Mouse (Mus musculus) stomach, postnatal 0 days (tissue): ENCODE data around the gene L3mbtl3. TPM values are rescaled to one million over a fixed set of nuclear protein-coding genes. Genes with fewer than 3 reads are reported as not detected.

Experiments used
- ATAC-seq: fragments of 200-750 bp; cut with Nextera tagmentation; 2 replicates; pipeline ENCODE4 v1.8.0; 2017; ENCODE audit not compliant: low FRiP score, low TSS enrichment
- DNase-seq: peaks from one replicate; pipeline ENCODE4 v3.0.0-alpha.2; 2016; ENCODE audit warnings: low spot score
- H3K27ac ChIP-seq: fragments of 300-500 bp; sonication (generic); replicated peaks from 2 replicates; pipeline ENCODE4 v1.5.1; 2014; ENCODE audit warnings: mild to moderate bottlenecking, control low read depth
- H3K27me3 ChIP-seq: fragments of 300-500 bp; sonication (generic); 2 replicates; pipeline ENCODE4 v1.6.1; 2014; ENCODE audit warnings: low read length; ENCODE audit not compliant: control insufficient read depth, insufficient read depth
- H3K36me3 ChIP-seq: fragments of 300-500 bp; sonication (generic); 2 replicates; pipeline ENCODE4 v1.6.1; 2014; ENCODE audit warnings: low read length, mixed read lengths; ENCODE audit not compliant: control insufficient read depth, insufficient read depth
- H3K4me1 ChIP-seq: fragments of 300-500 bp; sonication (generic); replicated peaks from 2 replicates; pipeline ENCODE4 v1.6.1; 2014; ENCODE audit warnings: antibody characterized with exemption; ENCODE audit not compliant: control insufficient read depth, insufficient read depth
- H3K4me2 ChIP-seq: fragments of 300-500 bp; sonication (generic); replicated peaks from 2 replicates; pipeline ENCODE4 v1.6.1; 2014; ENCODE audit warnings: low read depth, mild to moderate bottlenecking, control low read depth, moderate library complexity
- H3K4me3 ChIP-seq: fragments of 300-500 bp; sonication (generic); 2 replicates; pipeline ENCODE4 v1.5.1; 2014; ENCODE audit warnings: low read depth, low read length, control low read depth
- H3K9ac ChIP-seq: fragments of 300-500 bp; sonication (generic); 2 replicates; pipeline ENCODE4 v1.6.1; 2014; ENCODE audit warnings: mild to moderate bottlenecking, low read length, control low read depth, mixed read lengths
- H3K9me3 ChIP-seq: fragments of 300-500 bp; sonication (generic); 2 replicates; pipeline ENCODE4 v1.6.1; 2016; ENCODE audit warnings: low read length; ENCODE audit not compliant: control insufficient read depth
- CTCF ChIP-seq: IDR thresholded peaks from 2 replicates; pipeline ENCODE4 v1.5.1; 2016; ENCODE audit warnings: antibody characterized with exemption, low read depth, mild to moderate bottlenecking, moderate library complexity
- EP300 ChIP-seq: optimal IDR thresholded peaks from 2 replicates; pipeline ENCODE3; 2016; ENCODE audit warnings: antibody characterized with exemption
- WGBS: fragments of 180-500 bp; shearing (Covaris S2); extraction: QIAGEN DNeasy Blood & Tissue Kit; methylation state at CpG from one replicate; pipeline ENCODE4 v1.1.7; 2014; 5-methylcytosine and 5-hydroxymethylcytosine counted together
- polyA plus RNA-seq: library from polyadenylated mRNA; unstranded; fragments of >200 nt; fragmentation: Nextera tagmentation; extraction: Ambion mirVana; gene quantifications from 2 replicates; pipeline ENCODE4 v1.2.1, GENCODE M21; 2015

The L3mbtl3 gene
- polyA plus RNA-seq, 1 experiment from 2014 or later = 4.3 TPM

GRCm38 (mm10) chr10:26350153-26350552, 25.6 kb downstream of the L3mbtl3 start:
- 43% methylated on average over 1 of the region's 1 CpGs for WGBS
- Histone ChIP-seq H3K36me3 (peaks cover 3% of the 10 kb centered on the region), H3K4me3 (no peak overlapping the region), H3K4me2 (no peak overlapping the region), H3K27ac (no peak overlapping the region), H3K9me3 (no peaks in the 10 kb centered on the region), H3K4me1 (no peaks in the 10 kb centered on the region), H3K27me3 (no peaks in the 10 kb centered on the region), H3K9ac (no peak overlapping the region)
- no peak for DNase-seq
- no peak for ATAC-seq
- no peak for TF ChIP-seq EP300
- TF ChIP-seq CTCF = no peak

GRCm38 (mm10) chr10:26347614-26348013, 28.2 kb downstream of the L3mbtl3 start:
- Histone ChIP-seq H3K4me3 (no peak overlapping the region), H3K4me1 (no peaks in the 10 kb centered on the region), H3K4me2 (no peak overlapping the region), H3K27ac (no peak overlapping the region), H3K36me3 (peaks cover 3% of the 10 kb centered on the region), H3K9me3 (no peaks in the 10 kb centered on the region), H3K27me3 (no peaks in the 10 kb centered on the region), H3K9ac (no peak overlapping the region)
- no peak for ATAC-seq
- TF ChIP-seq EP300 = no peak
- TF ChIP-seq CTCF = no peak
- 61% methylated on average over 7 of the region's 7 CpGs for WGBS
- DNase-seq = no peak

GRCm38 (mm10) chr10:26345879-26346278, 29.9 kb downstream of the L3mbtl3 start:
- peaks cover 4% of the 10 kb centered on the region for H3K36me3 ChIP-seq
- H3K9me3 ChIP-seq = no peaks in the 10 kb centered on the region
- H3K9ac ChIP-seq = no peak overlapping the region
- 57% methylated on average over 1 of the region's 1 CpGs for WGBS
- no peak overlapping the region for H3K4me3 ChIP-seq
- H3K27me3 ChIP-seq = no peaks in the 10 kb centered on the region
- ATAC-seq (no peak), DNase-seq (no peak)
- TF ChIP-seq EP300 (no peak), CTCF (peak; percentile 46)
- H3K4me1 ChIP-seq = no peaks in the 10 kb centered on the region
- H3K27ac ChIP-seq = no peak overlapping the region
- no peak overlapping the region for H3K4me2 ChIP-seq

DNA sequence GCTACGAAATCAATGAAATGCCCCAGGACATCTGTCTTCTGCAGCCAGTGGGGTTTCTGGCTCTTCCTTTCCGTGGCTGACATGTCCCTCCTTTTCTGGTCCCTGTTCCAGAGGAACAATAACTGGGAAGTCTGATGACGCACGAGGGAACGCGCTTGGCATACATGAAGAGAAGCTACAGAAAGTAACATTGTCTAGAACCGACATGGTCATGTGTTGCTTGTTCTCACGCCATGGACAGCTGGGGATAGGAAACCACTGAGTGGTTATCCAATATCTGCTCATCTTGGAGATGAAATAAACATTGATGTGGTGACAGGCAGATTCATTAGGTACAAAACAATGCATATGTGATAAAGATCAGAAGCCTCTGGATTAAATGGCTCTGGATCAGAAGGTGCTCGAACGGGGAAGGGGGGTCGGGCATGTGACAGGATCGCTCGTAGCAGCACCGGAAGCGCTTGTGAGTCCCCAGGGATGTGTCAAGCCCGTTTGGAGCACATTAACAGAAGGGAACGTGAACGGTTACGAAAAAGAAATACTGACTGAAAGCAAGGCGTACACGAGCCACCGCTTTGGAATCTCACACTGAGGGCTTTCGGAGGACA, 37.8 kb downstream of the L3mbtl3 start:
- DNase-seq = no peak
- Histone ChIP-seq H3K27ac (no peak overlapping the region), H3K27me3 (no peaks in the 10 kb centered on the region), H3K4me2 (no peak overlapping the region), H3K9ac (no peak overlapping the region), H3K4me3 (no peak overlapping the region), H3K9me3 (no peaks in the 10 kb centered on the region), H3K36me3 (peaks cover 23% of the 10 kb centered on the region), H3K4me1 (no peaks in the 10 kb centered on the region)
- TF ChIP-seq EP300 = no peak
- no peak for TF ChIP-seq CTCF
- 88% methylated on average over 23 of the region's 23 CpGs for WGBS
- no peak for ATAC-seq

DNA sequence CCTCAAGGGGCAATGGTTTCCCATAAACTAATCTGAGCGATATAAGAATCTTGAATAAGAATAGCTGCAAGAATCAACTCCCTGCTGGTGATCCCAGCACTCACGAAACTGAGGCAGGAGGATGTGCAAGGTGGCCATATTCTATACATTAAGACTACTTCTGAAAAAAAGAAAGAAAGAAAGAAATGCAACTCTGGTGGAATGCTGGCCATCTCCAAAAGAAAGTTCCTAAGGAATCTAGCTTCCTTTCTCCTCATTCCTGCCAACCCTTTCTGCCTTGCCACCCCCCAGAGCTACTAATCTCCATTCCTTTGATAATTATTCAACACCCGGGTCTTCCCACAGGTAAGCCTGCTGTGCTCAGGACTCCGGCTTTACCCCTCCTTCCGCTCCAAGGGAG, 41.8 kb downstream of the L3mbtl3 start:
- H3K9me3 ChIP-seq = no peaks in the 10 kb centered on the region
- H3K9ac ChIP-seq = no peak overlapping the region
- H3K27me3 ChIP-seq = no peaks in the 10 kb centered on the region
- no peak for TF ChIP-seq CTCF
- TF ChIP-seq EP300 = no peak
- no peaks in the 10 kb centered on the region for H3K4me1 ChIP-seq
- ATAC-seq = no peak
- peaks cover 10% of the 10 kb centered on the region for H3K36me3 ChIP-seq
- no peak for DNase-seq
- 68% methylated on average over 5 of the region's 5 CpGs for WGBS
- no peak overlapping the region for H3K27ac ChIP-seq
- H3K4me3 ChIP-seq = no peak overlapping the region
- H3K4me2 ChIP-seq = no peak overlapping the region

DNA sequence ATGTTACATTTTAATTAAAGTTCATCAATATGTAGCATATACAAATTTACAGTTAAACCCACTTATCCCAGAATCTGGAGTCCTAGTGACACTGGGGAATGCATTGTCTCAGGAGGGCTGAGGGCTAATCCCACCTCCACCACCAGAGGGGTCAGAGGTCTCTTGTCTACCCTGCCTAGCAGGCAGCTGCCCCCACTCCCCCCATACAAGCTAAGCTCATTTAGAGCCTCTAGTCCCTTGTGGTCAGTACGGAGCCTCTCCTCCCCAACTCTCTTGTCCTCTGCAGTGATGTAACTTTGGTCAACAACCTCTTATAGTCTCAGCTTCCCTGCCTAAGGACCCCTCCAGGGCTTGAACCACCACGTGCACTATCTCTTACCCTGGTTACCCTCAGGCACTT, 43.0 kb downstream of the L3mbtl3 start:
- Histone ChIP-seq H3K9ac (no peak overlapping the region), H3K27me3 (no peaks in the 10 kb centered on the region), H3K9me3 (no peaks in the 10 kb centered on the region), H3K27ac (no peak overlapping the region), H3K36me3 (peaks cover 7% of the 10 kb centered on the region; the same call in 1 of the 2 replicates), H3K4me1 (no peaks in the 10 kb centered on the region), H3K4me2 (no peak overlapping the region), H3K4me3 (no peak overlapping the region)
- DNase-seq (no peak), ATAC-seq (no peak)
- WGBS = 57% methylated on average over 2 of the region's 2 CpGs
- no peak for TF ChIP-seq EP300
- no peak for TF ChIP-seq CTCF
